Mouse (Mus musculus): ENCODE results near the gene Rpl34. TPM values are rescaled to one million over a fixed set of nuclear protein-coding genes. Genes with fewer than 3 reads are reported as not detected.

Rpl34 gene
- polyA plus RNA-seq, 1 experiment from 2014 or later: 464 TPM

DNA sequence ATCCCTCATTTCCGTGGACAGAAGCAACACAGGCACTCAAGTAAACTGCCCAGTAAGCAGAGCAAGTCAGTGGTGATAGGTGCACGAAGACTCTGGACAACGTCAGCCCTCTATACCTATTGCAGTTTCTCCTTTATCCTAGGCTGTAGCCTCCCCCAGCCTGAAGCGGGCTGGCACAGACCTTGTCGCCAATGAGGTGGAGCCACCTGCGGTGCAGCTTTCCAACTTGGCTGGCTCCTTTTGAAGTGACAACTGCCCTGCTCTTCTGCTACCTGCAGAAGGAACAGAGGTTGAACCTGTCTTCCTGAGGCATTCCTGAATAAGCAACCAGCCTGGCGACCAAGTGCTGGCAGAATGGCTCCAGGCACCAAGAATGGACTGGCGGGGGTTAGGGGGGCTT lies 46.4 kb downstream of the Rpl34 start:
- Histone ChIP-seq H3K4me1 (ENCODE audit: control insufficient read depth, insufficient read depth, low read length) (no peaks in the 10 kb centered on the region), H3K27me3 (ENCODE audit: control insufficient read depth, insufficient read depth, low read depth, low read length) (no peaks in the 10 kb centered on the region), H3K4me3 (ENCODE audit: low read depth, low read length) (no peak overlapping the region), H3K9ac (ENCODE audit: low read depth, low read length) (no peak overlapping the region), H3K27ac (ENCODE audit: low read length) (no peak overlapping the region), H3K9me3 (replicated peaks; ENCODE audit: control insufficient read depth, low read length, poor library complexity, severe bottlenecking) (no peaks in the 10 kb centered on the region), H3K36me3 (ENCODE audit: control insufficient read depth, insufficient read depth, low read length) (no peaks in the 10 kb centered on the region), H3K4me2 (ENCODE audit: low read length) (no peak overlapping the region)
- no peak for ATAC-seq
- 74% methylated on average over 8 of the region's 8 CpGs for WGBS

DNA sequence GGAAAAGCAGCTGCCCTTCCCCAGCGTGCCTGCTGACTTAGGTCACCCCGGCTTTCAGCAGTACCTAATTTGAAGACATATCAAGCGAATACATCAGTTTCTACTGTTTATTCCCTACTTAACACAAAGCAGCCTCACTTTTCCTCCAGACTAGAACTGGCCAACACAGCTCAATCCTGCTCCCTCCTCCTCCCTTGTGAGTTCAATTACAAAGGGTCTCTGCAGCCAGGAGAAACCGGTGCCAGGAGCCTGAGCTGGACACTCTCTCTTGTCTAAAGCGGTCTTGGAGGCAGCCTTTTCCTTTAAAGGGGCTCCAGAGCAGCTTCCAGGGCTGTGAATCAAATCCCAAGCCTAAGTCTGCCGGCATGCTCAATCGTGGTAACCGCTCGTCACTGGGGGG lies 48.0 kb downstream of the Rpl34 start:
- Histone ChIP-seq H3K27me3 (ENCODE audit: control insufficient read depth, insufficient read depth, low read depth, low read length) (no peaks in the 10 kb centered on the region), H3K9ac (ENCODE audit: low read depth, low read length) (no peak overlapping the region), H3K27ac (ENCODE audit: low read length) (no peak overlapping the region), H3K4me3 (ENCODE audit: low read depth, low read length) (no peak overlapping the region), H3K4me2 (ENCODE audit: low read length) (no peak overlapping the region), H3K4me1 (ENCODE audit: control insufficient read depth, insufficient read depth, low read length) (no peaks in the 10 kb centered on the region), H3K9me3 (replicated peaks; ENCODE audit: control insufficient read depth, low read length, poor library complexity, severe bottlenecking) (no peaks in the 10 kb centered on the region), H3K36me3 (ENCODE audit: control insufficient read depth, insufficient read depth, low read length) (no peaks in the 10 kb centered on the region)
- ATAC-seq: no peak
- WGBS: 88% methylated on average over 9 of the region's 9 CpGs

DNA sequence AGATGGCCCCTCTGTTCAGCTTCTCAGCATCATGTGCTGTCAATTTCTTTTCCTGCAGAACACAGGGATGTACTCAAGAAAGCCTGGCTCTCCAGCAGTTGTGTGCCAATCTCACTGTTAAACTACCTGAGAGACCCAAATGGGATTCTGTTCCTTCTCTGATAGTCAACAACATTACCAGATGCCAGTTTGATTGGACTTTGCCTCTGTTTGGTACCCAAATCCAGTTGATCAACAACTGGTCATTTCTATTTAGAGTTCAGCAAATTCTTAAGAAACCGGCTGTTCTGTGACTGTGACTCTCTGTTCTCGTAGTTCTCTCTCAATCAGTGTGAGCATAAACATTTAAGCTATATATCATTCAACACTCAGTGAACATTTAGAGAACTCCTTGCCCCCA lies 49.0 kb downstream of the Rpl34 start:
- Histone ChIP-seq H3K9me3 (replicated peaks; ENCODE audit: control insufficient read depth, low read length, poor library complexity, severe bottlenecking) (no peaks in the 10 kb centered on the region), H3K4me3 (ENCODE audit: low read depth, low read length) (no peak overlapping the region), H3K36me3 (ENCODE audit: control insufficient read depth, insufficient read depth, low read length) (no peaks in the 10 kb centered on the region), H3K4me2 (ENCODE audit: low read length) (no peak overlapping the region), H3K27ac (ENCODE audit: low read length) (no peak overlapping the region), H3K27me3 (ENCODE audit: control insufficient read depth, insufficient read depth, low read depth, low read length) (no peaks in the 10 kb centered on the region), H3K4me1 (ENCODE audit: control insufficient read depth, insufficient read depth, low read length) (no peaks in the 10 kb centered on the region), H3K9ac (ENCODE audit: low read depth, low read length) (no peak overlapping the region)
- WGBS: 95% methylated on average over 2 of the region's 2 CpGs
- ATAC-seq: no peak

DNA sequence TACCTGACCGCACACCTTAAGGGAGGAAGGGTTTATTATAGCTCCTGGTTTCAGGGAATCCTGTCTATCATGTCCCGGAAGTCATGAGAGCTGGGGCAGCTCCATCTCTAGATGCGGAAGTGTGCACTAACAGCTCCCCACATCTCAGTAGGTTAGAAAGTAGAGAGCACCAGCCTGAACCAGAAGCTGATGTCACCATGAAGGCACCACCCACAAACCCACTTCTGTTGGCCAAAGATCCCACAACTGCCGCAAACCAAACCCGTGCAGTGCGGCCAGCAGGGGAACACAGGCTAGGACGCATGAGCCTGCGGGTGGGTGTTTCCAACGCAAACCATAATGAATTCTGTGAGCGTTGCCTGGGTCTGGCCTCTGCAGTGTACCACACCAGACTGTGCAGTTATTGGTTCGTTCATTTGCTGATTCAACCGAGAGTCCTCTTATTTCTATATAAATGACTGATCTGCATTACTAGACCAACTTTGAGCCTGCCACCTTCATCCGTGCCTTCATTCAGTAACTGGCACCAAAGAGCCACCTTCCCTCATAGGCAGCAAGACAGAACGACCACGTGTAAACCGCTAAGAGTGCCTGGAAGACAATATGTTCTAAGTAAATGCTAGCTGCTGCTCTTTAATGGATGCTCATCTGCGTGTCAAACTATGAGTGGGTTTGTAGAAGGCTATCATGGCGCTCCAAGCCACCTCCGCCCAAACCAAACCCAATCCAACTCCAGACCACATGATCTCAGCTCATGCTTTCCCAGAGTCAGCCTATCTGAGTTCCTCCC lies 52.3 kb downstream of the Rpl34 start:
- no peak overlapping the region for H3K4me3 ChIP-seq (ENCODE audit: low read depth, low read length)
- H3K9ac ChIP-seq (ENCODE audit: low read depth, low read length): no peak overlapping the region
- H3K9me3 ChIP-seq (replicated peaks; ENCODE audit: control insufficient read depth, low read length, poor library complexity, severe bottlenecking): no peaks in the 10 kb centered on the region
- H3K27ac ChIP-seq (ENCODE audit: low read length): no peak overlapping the region
- no peaks in the 10 kb centered on the region for H3K4me1 ChIP-seq (ENCODE audit: control insufficient read depth, insufficient read depth, low read length)
- WGBS: 93% methylated on average over 19 of the region's 19 CpGs
- H3K27me3 ChIP-seq (ENCODE audit: control insufficient read depth, insufficient read depth, low read depth, low read length): no peaks in the 10 kb centered on the region
- no peak for ATAC-seq
- no peaks in the 10 kb centered on the region for H3K36me3 ChIP-seq (ENCODE audit: control insufficient read depth, insufficient read depth, low read length)
- H3K4me2 ChIP-seq (ENCODE audit: low read length): no peak overlapping the region

Other genes starting within 250 kb of the Rpl34 start
- gene Etnppl, start 113.0 kb downstream of the Rpl34 start, polyA plus RNA-seq (2015; fragmentation: Nextera tagmentation; extraction: Ambion mirVana): not detected in 2 replicates
- 192 and 200 TPM in 2 replicates for gene Ostc, start 21.0 kb downstream of the Rpl34 start, polyA plus RNA-seq (2015; fragmentation: Nextera tagmentation; extraction: Ambion mirVana)

All from midbrain, embryonic 16.5 days (tissue).